ENCODE assay signal across 8 mouse cellular contexts in genomic region chr2:25228995-25229530, GRCm38 (mm10). TPM values are rescaled to one million over a fixed set of nuclear protein-coding genes. Genes with fewer than 3 reads are reported as not detected.
DNase-seq lines count a peak whose midpoint lies in the region; ATAC-seq and TF ChIP-seq lines count a peak whose summit lies in the region.

No protein-coding gene starts in this region.

- peaks cover 10% of the 10 kb centered on the region; the same call in 1 of the 2 replicates for H3K27me3 ChIP-seq in lung, embryonic 15.5 days
- H3K27me3 ChIP-seq in limb, embryonic 10.5 days (ENCODE audit: low read depth, poor library complexity, severe bottlenecking): peaks cover 27% of the 10 kb centered on the region; the same call in 1 of the 2 replicates
- no peaks in the 10 kb centered on the region for H3K27me3 ChIP-seq in neural tube, embryonic 14.5 days (ENCODE audit: control insufficient read depth, insufficient read depth, low read length)
- H3K27me3 ChIP-seq in thymus, adult 2 months (ENCODE audit: control insufficient read depth, insufficient read depth, low read length): no peaks in the 10 kb centered on the region; the same call in 1 of the 2 replicates

- H3K36me3 ChIP-seq in lung, embryonic 15.5 days: no peaks in the 10 kb centered on the region
- H3K36me3 ChIP-seq in limb, embryonic 10.5 days: no peaks in the 10 kb centered on the region
- H3K36me3 ChIP-seq in neural tube, embryonic 14.5 days (ENCODE audit: control insufficient read depth, insufficient read depth, low read length): no peaks in the 10 kb centered on the region
- no peaks in the 10 kb centered on the region for H3K36me3 ChIP-seq in thymus, adult 2 months (ENCODE audit: control insufficient read depth, insufficient read depth, low read length)

- TF ChIP-seq POLR2A in thymus, adult 2 months (IDR thresholded peaks at IDR 0.05; ENCODE audit: control insufficient read depth, extremely low read depth, insufficient read depth, low read length, poor library complexity): no peak

- H3K4me3 ChIP-seq in lung, embryonic 15.5 days: no peak overlapping the region
- peak overlapping the region; percentile 41 for H3K4me3 ChIP-seq in limb, embryonic 10.5 days
- H3K4me3 ChIP-seq in neural tube, embryonic 14.5 days (ENCODE audit: low read depth, low read length): no peak overlapping the region
- H3K4me3 ChIP-seq in thymus, adult 2 months (ENCODE audit: control insufficient read depth, insufficient read depth, low read length): no peak overlapping the region

- H3K9ac ChIP-seq in lung, embryonic 15.5 days: no peak overlapping the region
- H3K9ac ChIP-seq in neural tube, embryonic 14.5 days (replicated peaks; ENCODE audit: low read depth, low read length): no peak overlapping the region

- no peak for ATAC-seq in lung, embryonic 15.5 days (ENCODE audit: borderline replicate concordance, extremely low read depth, low FRiP score, low TSS enrichment)
- no peak for ATAC-seq in neural tube, embryonic 14.5 days (ENCODE audit: low read depth)

- peaks cover 19% of the 10 kb centered on the region for H3K4me1 ChIP-seq in lung, embryonic 15.5 days
- H3K4me1 ChIP-seq in limb, embryonic 10.5 days: peaks cover 26% of the 10 kb centered on the region
- no peaks in the 10 kb centered on the region for H3K4me1 ChIP-seq in neural tube, embryonic 14.5 days (ENCODE audit: control insufficient read depth, insufficient read depth, low read length)
- peaks cover 5% of the 10 kb centered on the region for H3K4me1 ChIP-seq in thymus, adult 2 months (replicated peaks; ENCODE audit: control insufficient read depth, insufficient read depth, low read length)

- no peaks in the 10 kb centered on the region for H3K9me3 ChIP-seq in lung, embryonic 15.5 days
- H3K9me3 ChIP-seq in limb, embryonic 10.5 days (replicated peaks): no peaks in the 10 kb centered on the region
- no peaks in the 10 kb centered on the region for H3K9me3 ChIP-seq in neural tube, embryonic 14.5 days (ENCODE audit: control insufficient read depth, low read length)

- DNase-seq in cerebellum, adult 9-11 months: peak; percentile 70
- DNase-seq in cerebellum, adult 18-20 months: no peak
- no peak for DNase-seq in lung, postnatal 14 days
- no peak for DNase-seq in limb, embryonic 10.5 days (ENCODE audit: low spot score)
- no peak for DNase-seq in thymus, adult 2 months
- no peak for DNase-seq in adrenal gland, adult 2 months

- 65% methylated on average over 6 of the region's 6 CpGs for WGBS in lung, embryonic 15.5 days
- WGBS in limb, embryonic 10.5 days: 72% methylated on average over 6 of the region's 6 CpGs
- 71% methylated on average over 6 of the region's 6 CpGs for WGBS in neural tube, embryonic 14.5 days
- WGBS in thymus, adult 2 months: 88% methylated on average over 6 of the region's 6 CpGs

- no peak for TF ChIP-seq CTCF in thymus, adult 2 months (IDR thresholded peaks at IDR 0.05; ENCODE audit: borderline replicate concordance, control insufficient read depth, extremely low read depth, insufficient read depth, low read length, poor library complexity)

- no peak overlapping the region for H3K27ac ChIP-seq in lung, embryonic 15.5 days
- peak overlapping the region; percentile 82 for H3K27ac ChIP-seq in limb, embryonic 10.5 days
- no peak overlapping the region for H3K27ac ChIP-seq in neural tube, embryonic 14.5 days (ENCODE audit: low read depth, low read length)
- H3K27ac ChIP-seq in thymus, adult 2 months (ENCODE audit: control insufficient read depth, insufficient read depth, low read length): no peak overlapping the region

- 0 out of 2 replicates have a peak overlapping the region, but pooled peaks have one; percentile 30 for H3K4me2 ChIP-seq in lung, embryonic 15.5 days
- peak overlapping the region; percentile 31; the same call in 1 of the 2 replicates for H3K4me2 ChIP-seq in neural tube, embryonic 14.5 days (ENCODE audit: low read depth, low read length)

RNA-seq across cellular contexts. Expression of gene Tubb4b, which starts 4.6 kb away (rescaled TPM):
- polyA plus RNA-seq in lung, embryonic 15.5 days (2015; fragmentation: Nextera tagmentation; extraction: Ambion mirVana): 704 and 709 TPM in 2 replicates
- polyA plus RNA-seq in limb, embryonic 10.5 days (2016; fragmentation: Nextera tagmentation; extraction: Ambion mirVana): 597 and 608 TPM in 2 replicates
- polyA plus RNA-seq in neural tube, embryonic 14.5 days (2014; fragmentation: Nextera tagmentation; extraction: Ambion mirVana): 361 and 387 TPM in 2 replicates
- 613 and 694 TPM in 2 replicates for polyA plus RNA-seq in thymus, adult 2 months (2012; rRNA removed)
- 100 to 1,000 TPM; 303 to 312 TPM for total RNA-seq in adrenal gland, adult 2 months (2021)
- 210 and 267 TPM in 2 replicates for polyA plus RNA-seq in adrenal gland, adult 2 months (2012; rRNA removed)

RNA-seq across cellular contexts. Expression of gene Slc34a3, which starts 5.1 kb away (rescaled TPM):
- polyA plus RNA-seq in lung, embryonic 15.5 days (2015; fragmentation: Nextera tagmentation; extraction: Ambion mirVana): not detected in 2 replicates
- not detected in 2 replicates for polyA plus RNA-seq in limb, embryonic 10.5 days (2016; fragmentation: Nextera tagmentation; extraction: Ambion mirVana)
- not detected in 2 replicates for polyA plus RNA-seq in neural tube, embryonic 14.5 days (2014; fragmentation: Nextera tagmentation; extraction: Ambion mirVana)
- polyA plus RNA-seq in thymus, adult 2 months (2012; rRNA removed): 0.05 and 0.15 TPM in 2 replicates
- not detected for total RNA-seq in adrenal gland, adult 2 months (2021)
- not detected in 2 replicates for polyA plus RNA-seq in adrenal gland, adult 2 months (2012; rRNA removed)

RNA-seq across cellular contexts. Expression of gene Rnf224, which starts 7.5 kb away (rescaled TPM):
- not detected in 2 replicates for polyA plus RNA-seq in lung, embryonic 15.5 days (2015; fragmentation: Nextera tagmentation; extraction: Ambion mirVana)
- not detected in 2 replicates for polyA plus RNA-seq in limb, embryonic 10.5 days (2016; fragmentation: Nextera tagmentation; extraction: Ambion mirVana)
- polyA plus RNA-seq in neural tube, embryonic 14.5 days (2014; fragmentation: Nextera tagmentation; extraction: Ambion mirVana): not detected in 2 replicates
- polyA plus RNA-seq in thymus, adult 2 months (2012; rRNA removed): 0.05 TPM in 1 of 2 replicates, not detected in the other
- total RNA-seq in adrenal gland, adult 2 months (2021): not detected
- not detected in 2 replicates for polyA plus RNA-seq in adrenal gland, adult 2 months (2012; rRNA removed)

RNA-seq across cellular contexts. Expression of gene Fam166a, which starts 10.5 kb away (rescaled TPM):
- polyA plus RNA-seq in lung, embryonic 15.5 days (2015; fragmentation: Nextera tagmentation; extraction: Ambion mirVana): 0.69 and 1.4 TPM in 2 replicates
- polyA plus RNA-seq in limb, embryonic 10.5 days (2016; fragmentation: Nextera tagmentation; extraction: Ambion mirVana): 1.0 TPM in 1 of 2 replicates, not detected in the other
- polyA plus RNA-seq in neural tube, embryonic 14.5 days (2014; fragmentation: Nextera tagmentation; extraction: Ambion mirVana): 0.91 TPM in 1 of 2 replicates, not detected in the other
- 0.11 and 0.12 TPM in 2 replicates for polyA plus RNA-seq in thymus, adult 2 months (2012; rRNA removed)
- total RNA-seq in adrenal gland, adult 2 months (2021): not detected
- 0.15 and 0.16 TPM in 2 replicates for polyA plus RNA-seq in adrenal gland, adult 2 months (2012; rRNA removed)

RNA-seq across cellular contexts. Expression of gene Rnf208, which starts 13.0 kb away (rescaled TPM):
- polyA plus RNA-seq in lung, embryonic 15.5 days (2015; fragmentation: Nextera tagmentation; extraction: Ambion mirVana): 8.9 and 9.9 TPM in 2 replicates
- 3.8 and 5.7 TPM in 2 replicates for polyA plus RNA-seq in limb, embryonic 10.5 days (2016; fragmentation: Nextera tagmentation; extraction: Ambion mirVana)
- polyA plus RNA-seq in neural tube, embryonic 14.5 days (2014; fragmentation: Nextera tagmentation; extraction: Ambion mirVana): 147 and 191 TPM in 2 replicates
- polyA plus RNA-seq in thymus, adult 2 months (2012; rRNA removed): 3.6 and 4.5 TPM in 2 replicates
- total RNA-seq in adrenal gland, adult 2 months (2021): 1 to 10 TPM; 6.7 to 8.5 TPM
- 25.8 and 36.4 TPM in 2 replicates for polyA plus RNA-seq in adrenal gland, adult 2 months (2012; rRNA removed)
